Mouse (Mus musculus) cortical plate, adult 2 months (tissue): ENCODE results near the gene Asb4. TPM values are rescaled to one million over a fixed set of nuclear protein-coding genes. Genes with fewer than 3 reads are reported as not detected.

Experiments used
- H3K27ac ChIP-seq: fragments of 200-500 bp; 2 replicates; pipeline ENCODE4 v1.5.1; 2012; ENCODE audit warnings: low read length, control low read depth, inconsistent platforms; ENCODE audit not compliant: insufficient read depth
- H3K4me1 ChIP-seq: fragments of 200-500 bp; 2 replicates; pipeline ENCODE4 v1.6.1; 2011; ENCODE audit warnings: low read length; ENCODE audit not compliant: control insufficient read depth, insufficient read depth
- H3K4me3 ChIP-seq: fragments of 200-500 bp; 2 replicates; pipeline ENCODE4 v1.5.1; 2011; ENCODE audit warnings: mild to moderate bottlenecking, low read length, control low read depth; ENCODE audit not compliant: insufficient read depth
- CTCF ChIP-seq: fragments of 200-500 bp; IDR thresholded peaks from 2 replicates; pipeline ENCODE4 v1.5.1; 2011; ENCODE audit warnings: mild to moderate bottlenecking, control low read depth, low read length; ENCODE audit not compliant: insufficient read depth; ENCODE audit errors: extremely low read depth
- POLR2A ChIP-seq: fragments of 200-500 bp; IDR thresholded peaks from 2 replicates; pipeline ENCODE4 v1.6.1; 2011; ENCODE audit warnings: mild to moderate bottlenecking, low read length, control low read depth; ENCODE audit not compliant: insufficient read depth; ENCODE audit errors: extremely low read depth
- polyA plus RNA-seq: library from polyadenylated mRNA; depleted of rRNA; stranded (reverse); fragments of >200 nt; gene quantifications from 2 replicates; pipeline ENCODE4 v1.2.3, GENCODE M21; 2012

Gene Asb4
- polyA plus RNA-seq, 1 experiment: 0.50 TPM

DNA sequence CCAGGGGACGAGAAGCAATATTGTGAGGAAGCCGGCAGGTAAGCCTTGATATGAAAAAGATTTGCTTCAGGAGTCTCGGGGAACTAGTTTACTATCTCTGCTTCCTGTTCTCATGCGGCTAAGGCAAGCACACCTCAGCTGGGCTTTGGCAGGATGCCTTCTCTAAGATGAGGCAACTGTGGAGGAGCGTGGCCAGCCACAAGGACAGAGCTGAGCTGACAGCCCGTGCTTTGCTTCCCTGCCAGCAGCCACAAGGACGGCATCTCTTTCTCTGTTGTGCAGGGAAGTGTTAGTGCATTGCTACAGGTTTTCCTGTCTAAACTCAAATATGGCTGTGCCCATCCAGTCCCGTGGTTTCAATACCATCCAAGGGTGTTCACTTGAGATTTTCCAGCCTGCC lies 30.1 kb downstream of the Asb4 start:
- Histone ChIP-seq H3K4me1 (no peaks in the 10 kb centered on the region), H3K4me3 (no peak overlapping the region), H3K27ac (no peak overlapping the region)
- TF ChIP-seq CTCF (no peak), POLR2A (no peak)

DNA sequence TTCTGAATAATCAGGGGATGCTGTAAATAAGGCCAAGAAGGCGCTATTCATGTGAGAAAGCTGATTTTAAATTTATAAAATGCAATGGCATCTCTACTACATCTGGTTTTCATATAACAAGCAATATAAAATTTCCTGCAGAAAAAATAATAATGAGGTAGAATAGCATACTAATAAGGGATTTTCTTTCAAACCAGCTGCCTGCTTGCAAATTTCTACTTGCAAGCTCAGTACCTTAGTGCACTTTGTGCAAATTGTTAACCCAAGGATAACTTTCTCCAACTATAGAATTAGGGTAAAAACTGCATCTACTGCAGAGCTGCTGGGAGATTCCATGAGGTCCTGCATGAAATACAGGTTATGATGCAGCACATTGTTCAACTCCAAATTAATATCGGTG lies 38.3 kb downstream of the Asb4 start:
- Histone ChIP-seq H3K27ac (no peak overlapping the region), H3K4me1 (no peaks in the 10 kb centered on the region), H3K4me3 (no peak overlapping the region)
- TF ChIP-seq CTCF (no peak), POLR2A (no peak)

GRCm38 (mm10) chr6:5422386-5422785 lies 39.2 kb downstream of the Asb4 start:
- TF ChIP-seq POLR2A (no peak), CTCF (no peak)
- Histone ChIP-seq H3K4me1 (no peaks in the 10 kb centered on the region), H3K4me3 (no peak overlapping the region), H3K27ac (no peak overlapping the region)

DNA sequence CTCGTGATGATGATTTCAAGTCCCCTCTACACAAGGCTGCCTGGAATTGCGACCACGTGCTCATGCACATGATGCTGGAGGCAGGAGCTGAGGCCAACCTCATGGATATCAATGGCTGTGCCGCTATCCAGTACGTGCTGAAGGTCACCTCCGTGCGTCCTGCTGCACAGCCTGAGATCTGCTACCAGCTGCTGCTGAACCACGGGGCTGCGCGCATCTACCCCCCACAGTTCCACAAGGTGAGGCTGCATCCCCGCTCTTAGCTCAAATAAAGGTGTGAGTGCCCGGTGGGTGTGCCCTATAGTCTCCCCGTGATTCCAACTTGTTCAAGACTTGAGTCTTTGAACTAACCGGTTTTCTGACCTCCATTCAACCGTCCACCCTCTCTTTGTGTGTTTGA lies 40.4 kb downstream of the Asb4 start:
- Histone ChIP-seq H3K4me3 (no peak overlapping the region), H3K4me1 (no peaks in the 10 kb centered on the region), H3K27ac (no peak overlapping the region)
- no peak for TF ChIP-seq POLR2A
- no peak for TF ChIP-seq CTCF

DNA sequence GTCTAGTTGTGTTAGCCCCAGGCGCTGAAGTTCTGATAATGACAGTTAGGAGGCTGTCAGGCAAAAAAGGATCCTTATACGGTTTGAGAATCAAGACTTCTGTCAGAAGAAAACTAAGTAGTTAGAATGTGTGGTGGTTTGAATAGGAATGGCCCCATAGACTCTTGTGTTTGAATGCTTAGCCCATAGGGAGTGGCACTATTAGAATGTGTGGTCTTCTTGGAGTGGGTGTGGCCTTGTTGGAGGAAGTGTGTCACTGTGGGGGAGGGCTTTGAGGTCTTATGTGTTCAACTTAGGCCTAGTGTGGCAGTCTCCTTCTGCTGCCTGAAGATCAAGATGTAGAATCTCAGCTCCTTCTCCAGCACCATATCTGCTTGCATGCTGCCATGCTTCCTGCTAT lies 43.8 kb downstream of the Asb4 start:
- no peak for TF ChIP-seq POLR2A
- no peak for TF ChIP-seq CTCF
- H3K4me3 ChIP-seq: no peak overlapping the region
- no peak overlapping the region for H3K27ac ChIP-seq
- no peaks in the 10 kb centered on the region for H3K4me1 ChIP-seq

GRCm38 (mm10) chr6:5429562-5429961 lies 46.4 kb downstream of the Asb4 start:
- Histone ChIP-seq H3K4me3 (no peak overlapping the region), H3K27ac (no peak overlapping the region), H3K4me1 (no peaks in the 10 kb centered on the region)
- no peak for TF ChIP-seq CTCF
- no peak for TF ChIP-seq POLR2A

DNA sequence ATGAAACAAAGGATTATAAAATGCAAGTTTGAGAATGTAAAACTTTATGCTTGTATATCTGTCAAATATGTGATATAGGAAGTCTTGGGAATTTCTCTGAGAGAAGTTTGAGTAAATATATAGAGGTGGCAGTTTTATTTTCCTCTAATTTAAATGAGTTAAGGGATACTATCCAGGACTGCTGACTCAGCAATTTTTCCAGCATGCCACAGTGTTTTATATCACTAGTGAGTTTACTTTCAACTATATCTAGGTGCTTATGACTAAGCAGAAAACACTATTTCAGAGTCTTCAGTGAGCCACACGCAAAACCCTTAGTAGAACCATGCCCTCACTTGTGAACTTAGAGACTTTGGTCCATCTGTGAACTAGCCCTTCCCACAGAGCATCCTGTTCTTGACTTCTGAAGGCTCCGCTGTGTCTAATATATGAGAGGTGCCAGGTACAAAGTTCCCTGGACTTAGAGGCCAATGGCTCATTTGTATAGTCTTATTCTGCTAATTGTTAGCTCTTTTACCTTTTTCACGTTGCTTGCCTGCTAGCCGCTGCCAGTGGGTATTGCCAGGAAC lies 46.9 kb downstream of the Asb4 start:
- Histone ChIP-seq H3K4me1 (no peaks in the 10 kb centered on the region), H3K4me3 (no peak overlapping the region)
- TF ChIP-seq CTCF: no peak
- TF ChIP-seq POLR2A: no peak

DNA sequence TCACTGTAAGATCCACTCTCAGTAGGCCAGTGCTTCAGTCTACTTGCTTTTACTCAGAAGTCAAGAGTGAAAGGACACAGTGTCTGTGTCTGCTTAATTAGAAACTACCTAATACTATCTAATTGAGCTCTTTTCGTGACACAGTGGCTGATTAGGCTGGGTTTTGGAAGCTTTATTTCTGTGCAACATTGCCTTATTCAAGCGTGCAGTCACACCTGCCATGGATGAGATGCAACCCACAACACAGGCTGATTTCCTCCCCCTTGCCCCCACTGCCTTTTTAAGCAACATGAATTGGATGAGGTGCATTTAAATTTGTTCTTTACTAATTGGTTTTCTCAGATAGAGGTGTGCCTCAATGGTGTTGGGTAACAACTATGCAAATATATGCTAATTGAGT lies 50.7 kb downstream of the Asb4 start:
- H3K4me3 ChIP-seq: no peak overlapping the region
- H3K4me1 ChIP-seq: no peaks in the 10 kb centered on the region
- no peak for TF ChIP-seq POLR2A
- no peak for TF ChIP-seq CTCF
- no peak overlapping the region for H3K27ac ChIP-seq

More for the DNA sequence above, 46.9 kb downstream of the Asb4 start:
- H3K27ac ChIP-seq: no peak overlapping the region

DNA sequence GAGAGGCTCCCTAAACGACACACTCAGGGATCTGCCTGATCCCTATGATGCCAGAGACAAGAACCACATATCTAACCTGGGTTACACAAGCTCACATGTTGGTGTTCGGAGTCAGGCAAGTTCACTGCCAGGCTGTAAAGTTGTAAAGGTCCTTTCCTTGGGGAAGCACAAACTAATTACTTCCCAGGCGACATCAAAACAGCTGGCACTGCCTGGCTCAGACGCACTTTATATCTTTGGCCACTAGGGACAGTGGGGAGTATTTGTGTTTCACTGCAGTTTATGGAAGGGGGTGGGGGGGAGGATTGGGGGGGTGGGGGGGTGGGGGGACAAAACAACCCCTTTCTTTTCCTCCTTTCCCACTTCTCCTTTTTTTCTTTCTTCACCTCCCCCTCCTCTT lies 54.6 kb downstream of the Asb4 start:
- TF ChIP-seq CTCF (0 out of 2 replicates have a peak, but pooled peaks have one; percentile 7), POLR2A (no peak)
- Histone ChIP-seq H3K4me3 (no peak overlapping the region), H3K4me1 (peaks cover 3% of the 10 kb centered on the region; the same call in 1 of the 2 replicates), H3K27ac (no peak overlapping the region)

- peaks cover 5% of the 10 kb centered on the region; the same call in 1 of the 2 replicates for H3K4me1 ChIP-seq
- no peak for TF ChIP-seq CTCF
- no peak for TF ChIP-seq POLR2A
- H3K27ac ChIP-seq: no peak overlapping the region
- no peak overlapping the region for H3K4me3 ChIP-seq
Measured at GRCm38 (mm10) chr6:5441221-5441620, 58.0 kb downstream of the Asb4 start.
